Mouse (Mus musculus) thymus, postnatal 14 days (tissue): ENCODE results near the gene Gstt3.
"Not testable (repeated sequence)": the region's sequence is repeated elsewhere in the genome, so short reads cannot be mapped to it uniquely, and the experiment has no call there.

Experiments used
- DNase-seq: peaks from one replicate; pipeline ENCODE4 v3.0.0; 2021

Gene Gstt3

DNA sequence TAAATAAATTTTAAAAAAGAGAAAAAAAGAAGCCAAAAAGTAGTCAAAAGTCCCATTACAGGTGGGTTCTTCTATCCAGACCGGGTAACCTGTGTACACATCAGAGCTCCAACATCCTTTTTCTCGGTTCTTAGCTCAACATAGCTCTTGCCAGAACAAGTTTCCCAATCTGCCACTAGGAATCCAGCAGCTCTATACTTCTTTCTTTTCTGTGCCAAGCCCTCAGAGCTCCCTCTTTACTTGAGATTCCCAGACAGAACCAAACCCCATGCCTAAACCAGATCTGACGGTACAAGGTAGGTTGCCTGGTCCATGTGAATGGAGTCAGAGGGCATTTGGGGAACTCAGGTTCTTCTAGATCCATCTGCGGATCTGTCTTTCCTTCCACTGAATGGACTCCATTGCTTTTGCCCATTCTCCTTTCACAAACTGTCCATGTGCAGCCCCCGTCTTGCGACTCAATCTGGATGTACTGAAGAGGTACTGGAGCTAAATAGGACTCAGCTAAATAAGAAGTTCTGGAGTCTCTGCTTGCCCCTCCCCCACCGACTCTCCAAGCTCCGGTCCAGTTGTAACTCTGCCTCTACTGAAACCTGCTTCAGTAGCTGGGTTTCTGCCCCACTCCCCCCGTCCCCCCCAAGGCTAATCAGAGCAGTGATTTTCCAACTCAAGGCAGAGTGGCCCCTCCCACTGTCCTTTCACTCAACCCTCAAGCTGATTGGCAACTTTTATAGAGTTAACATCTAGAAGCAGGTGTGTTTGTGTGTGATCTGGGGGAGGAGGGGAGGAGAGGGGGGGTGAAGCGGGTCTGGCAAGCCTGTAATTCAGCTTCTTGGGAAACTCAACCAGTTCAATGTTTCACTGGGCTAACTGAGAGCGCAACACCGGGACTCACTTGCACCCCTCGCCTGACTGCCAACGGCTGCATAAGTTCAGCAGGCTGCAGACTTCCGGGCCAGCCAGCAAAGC, 1.7 kb downstream of the Gstt3 start:
- DNase-seq, result peak; percentile 21

DNA sequence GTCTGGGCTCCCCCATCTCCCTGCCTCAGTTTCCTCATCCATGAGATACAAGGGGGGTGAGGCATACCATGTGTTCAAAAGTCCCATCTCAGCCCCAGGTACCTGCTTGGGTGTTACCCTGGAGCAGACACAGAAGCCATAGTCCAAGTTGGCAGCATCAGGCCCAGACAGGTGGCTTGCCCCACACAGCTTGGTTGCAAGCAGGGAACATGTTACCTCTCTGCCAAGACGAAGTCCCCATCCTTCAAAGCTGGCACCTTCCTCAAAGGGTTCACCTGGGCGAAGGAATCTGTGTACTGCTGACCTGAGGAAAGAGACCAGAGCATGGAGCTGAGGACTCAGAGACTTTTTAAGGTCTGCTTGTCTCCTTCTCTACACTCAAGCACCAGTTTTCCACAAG, 3.3 kb downstream of the Gstt3 start:
- DNase-seq, result no peak

DNA sequence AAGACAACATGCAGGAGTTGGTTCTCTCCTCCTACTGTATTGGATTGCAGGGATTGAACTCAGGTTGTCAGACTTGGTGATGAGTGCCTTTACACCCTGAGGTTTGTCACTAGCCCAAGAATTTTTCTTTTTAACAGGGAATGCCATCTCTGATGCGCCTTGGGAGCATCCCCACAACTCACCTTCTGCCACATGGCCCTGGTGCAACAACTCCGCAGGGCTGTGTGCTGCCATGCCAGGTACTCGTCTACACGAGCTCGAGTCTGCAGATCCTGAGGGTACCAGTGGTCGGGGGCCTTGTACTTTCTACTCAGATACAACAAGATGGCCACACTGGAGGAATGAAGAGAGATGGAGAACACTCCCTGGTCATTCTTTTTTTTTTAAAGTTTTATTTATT, 4.7 kb downstream of the Gstt3 start:
- DNase-seq, result no peak

DNA sequence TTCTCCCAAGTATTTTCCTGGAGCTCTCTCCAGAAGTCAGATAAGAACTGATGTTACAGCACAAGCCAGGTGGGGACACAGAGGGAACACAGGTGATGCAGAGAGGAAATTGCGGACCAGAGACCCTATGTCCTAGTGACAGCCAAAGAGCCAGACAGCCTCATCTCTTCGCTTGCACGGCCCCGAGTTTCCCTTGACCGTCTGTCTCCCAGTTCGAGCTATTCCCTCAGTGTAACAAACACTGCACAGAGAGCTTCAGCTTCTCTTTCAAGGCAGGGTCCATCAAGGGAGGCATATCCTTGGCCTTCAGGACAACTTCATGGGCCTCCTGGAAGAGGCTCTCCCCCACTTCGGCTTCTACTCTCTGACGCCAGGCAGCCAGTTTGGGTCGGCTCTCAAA, 6.6 kb downstream of the Gstt3 start:
- no peak for DNase-seq

DNA sequence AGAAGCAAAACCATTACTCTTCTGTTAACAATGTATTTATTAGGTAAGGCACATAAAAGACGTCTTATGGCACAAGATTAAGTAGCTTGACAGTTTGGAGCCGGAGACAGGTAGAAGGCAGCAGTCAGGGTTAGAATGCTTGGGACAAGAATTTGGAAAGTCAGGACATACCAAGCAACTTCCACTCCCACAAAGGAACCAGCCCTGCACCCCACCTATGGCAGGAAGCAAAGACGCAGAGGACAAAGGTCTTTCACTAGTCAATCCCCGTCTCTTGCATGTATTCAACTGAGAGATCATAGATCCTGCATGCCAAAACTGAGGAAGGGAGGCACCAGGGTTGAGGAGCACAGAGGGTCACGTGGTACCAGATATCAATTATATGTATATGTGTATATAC, 7.1 kb downstream of the Gstt3 start:
- no peak for DNase-seq

DNA sequence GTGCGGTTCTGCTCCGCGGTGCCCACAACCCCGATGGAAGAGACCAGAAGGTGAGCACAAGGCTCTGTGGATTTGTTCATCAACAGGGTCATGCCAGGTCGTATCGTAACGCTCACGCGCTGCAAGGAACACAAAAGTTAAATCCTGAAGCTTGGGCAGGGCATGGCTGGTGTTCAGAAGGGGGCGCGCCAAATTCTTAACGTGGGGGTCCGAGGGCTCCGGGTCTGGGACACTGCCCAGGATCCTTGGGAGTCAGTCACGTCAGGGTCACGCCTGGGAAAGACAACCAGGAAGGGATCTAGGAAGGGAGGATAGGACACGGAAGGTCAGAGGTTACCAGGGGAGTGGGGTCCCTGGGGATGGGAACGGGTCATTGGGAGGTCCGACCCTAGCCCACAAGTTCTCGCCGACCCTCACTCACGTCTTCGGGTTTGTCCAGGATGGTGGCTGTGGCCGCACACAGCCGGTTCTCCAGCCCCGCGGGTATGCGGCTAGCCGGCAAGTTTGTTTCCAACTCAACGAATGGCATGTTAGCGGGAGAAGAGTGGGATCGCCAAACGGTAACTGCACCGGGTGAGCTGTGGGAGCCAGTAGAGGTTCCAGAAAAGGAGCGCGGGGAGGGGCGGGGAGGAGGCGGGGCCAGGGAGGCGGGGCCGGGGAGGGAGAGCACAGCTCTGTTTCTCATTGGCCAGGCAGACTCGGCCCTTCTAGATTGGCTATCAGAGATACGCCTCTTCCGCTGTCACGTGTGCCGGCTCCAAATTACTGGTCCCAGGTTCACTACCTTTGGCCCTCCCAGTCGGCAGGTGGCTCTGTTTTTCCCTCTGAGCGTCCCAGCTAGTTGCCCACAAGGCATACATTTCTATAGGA, 8.2 kb downstream of the Gstt3 start, which contains the start of gene Ddt:
Gene Ddt (minus strand): TSS at position 620 of the 870 bp plus-strand sequence.
- peak; percentile 90 for DNase-seq

DNA sequence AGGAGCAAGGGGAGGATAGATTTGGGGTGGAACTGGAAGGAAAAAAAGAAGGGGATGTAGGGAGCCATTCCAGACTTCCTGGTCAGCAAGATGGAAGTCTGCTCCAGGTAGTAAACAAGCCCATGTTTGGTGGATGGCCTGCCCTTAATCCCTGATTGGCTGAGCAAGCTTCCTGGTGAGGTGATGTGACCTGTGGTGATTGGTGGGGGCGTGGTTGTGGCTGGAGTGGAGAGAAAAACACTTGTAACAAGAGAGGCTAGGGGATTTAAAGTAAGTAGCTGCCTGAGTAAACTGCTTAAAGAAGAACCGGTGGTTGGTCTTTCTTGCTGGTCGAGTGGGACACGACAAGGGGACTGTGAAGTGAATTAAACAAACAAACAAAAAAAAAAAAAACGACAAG, 13.5 kb downstream of the Gstt3 start:
- not testable (repeated sequence) for DNase-seq

DNA sequence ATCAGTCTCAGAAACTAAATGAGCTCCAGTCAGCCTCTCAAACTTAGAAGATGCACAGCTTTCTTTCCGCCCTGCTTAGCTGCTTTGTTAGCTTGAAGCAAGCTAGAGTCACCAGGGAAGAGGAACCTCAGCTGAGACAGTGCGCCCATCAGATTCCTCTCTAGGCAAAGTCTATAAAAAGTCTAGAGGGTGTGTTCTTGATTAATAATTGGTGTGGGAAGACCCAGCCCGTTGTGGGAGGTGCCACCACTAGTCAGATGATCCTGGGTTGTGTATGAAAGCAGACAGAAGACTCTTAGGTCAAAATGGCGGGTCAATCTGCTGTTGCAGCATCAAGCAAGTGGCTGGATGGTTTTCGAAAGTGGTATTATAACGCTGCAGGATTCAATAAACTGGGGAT, 14.4 kb downstream of the Gstt3 start:
- no peak for DNase-seq

DNA sequence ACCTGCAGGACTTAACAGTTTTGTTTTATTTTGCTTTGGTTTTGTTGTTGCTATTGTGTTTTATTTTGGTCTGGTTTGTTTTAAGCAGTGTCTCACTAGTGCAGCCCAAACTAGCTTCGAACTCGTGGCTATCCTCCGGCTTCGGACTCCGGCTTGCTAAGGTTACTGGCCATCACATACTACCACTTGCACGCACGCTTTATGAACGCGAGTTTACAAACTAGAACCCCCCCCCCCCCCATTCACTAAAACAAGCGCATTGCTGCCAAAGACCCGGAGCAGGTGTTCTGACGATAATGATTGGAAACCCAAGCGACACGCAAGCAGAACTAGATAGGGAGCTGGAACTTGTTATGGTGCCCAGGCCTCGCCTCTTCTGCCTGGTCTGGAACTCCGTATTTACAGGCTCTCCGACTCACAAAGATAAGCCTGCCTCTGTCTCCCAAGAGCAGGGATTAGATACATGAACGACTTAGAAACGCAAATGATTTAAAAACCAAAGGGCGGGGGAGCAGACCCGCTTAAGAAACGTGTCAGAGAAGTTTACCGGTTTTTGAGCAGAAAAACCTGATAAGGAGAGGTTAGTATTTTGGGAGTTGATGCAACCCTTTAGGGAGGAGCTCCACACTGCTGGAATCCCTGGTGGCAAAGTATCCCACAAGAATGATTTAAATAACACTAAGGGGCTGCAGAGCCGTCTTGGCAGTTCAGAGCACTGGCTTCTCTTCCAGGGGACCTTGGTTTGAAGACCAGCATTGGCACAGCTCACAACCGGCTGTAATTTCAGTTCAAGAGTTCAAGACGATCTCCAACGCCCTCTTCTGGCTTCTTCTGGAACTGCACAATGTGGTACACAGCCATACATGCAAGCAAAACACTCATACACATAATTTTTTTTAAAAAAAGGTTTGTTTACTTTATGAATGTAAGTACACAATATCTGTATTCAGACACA, 16.4 kb downstream of the Gstt3 start:
- DNase-seq, result peak; percentile 77

DNA sequence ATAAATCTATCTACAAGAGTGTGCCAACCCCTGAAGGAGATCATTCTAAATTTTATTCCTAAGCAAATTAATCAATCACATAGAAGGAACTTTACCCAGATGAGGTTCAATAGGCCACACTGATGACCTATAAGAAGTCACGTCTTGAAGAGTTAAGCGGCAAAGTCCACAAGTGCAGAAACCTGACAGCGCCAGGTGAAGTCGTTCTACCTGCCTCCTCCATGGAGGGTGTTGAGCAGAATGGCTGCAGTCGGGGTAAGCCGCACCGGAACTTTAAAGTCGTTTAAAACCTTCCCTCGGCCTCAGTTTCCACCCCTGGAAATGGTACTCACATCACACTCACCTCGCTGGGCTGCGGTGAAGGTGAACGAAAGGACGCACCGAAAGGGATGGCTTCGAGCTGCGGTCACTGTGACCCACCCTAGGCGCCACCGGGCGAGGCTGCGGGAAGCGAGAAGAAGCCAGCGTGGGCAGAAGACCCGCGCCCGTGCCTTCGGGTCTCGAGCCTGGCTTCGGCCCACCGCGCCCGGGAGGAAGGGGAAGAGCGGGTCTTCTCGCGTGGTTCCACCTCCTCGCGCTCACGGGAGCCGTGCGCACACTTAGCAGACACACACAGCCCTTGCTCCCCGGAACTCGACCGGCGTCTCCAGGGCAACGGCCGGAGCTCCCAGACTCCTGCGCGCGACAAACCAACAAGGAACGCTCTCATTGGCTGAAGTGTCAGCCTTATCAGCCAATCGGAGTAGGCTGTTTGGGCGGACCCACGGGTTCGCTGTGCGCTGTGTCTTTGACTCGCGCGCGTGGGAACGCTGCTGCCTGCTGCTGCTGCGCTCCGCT, 17.3 kb downstream of the Gstt3 start, which contains the start of gene Cabin1:
Gene Cabin1 (minus strand): TSS at position 660 of the 837 bp plus-strand sequence.
- peak; percentile 97 for DNase-seq

DNA sequence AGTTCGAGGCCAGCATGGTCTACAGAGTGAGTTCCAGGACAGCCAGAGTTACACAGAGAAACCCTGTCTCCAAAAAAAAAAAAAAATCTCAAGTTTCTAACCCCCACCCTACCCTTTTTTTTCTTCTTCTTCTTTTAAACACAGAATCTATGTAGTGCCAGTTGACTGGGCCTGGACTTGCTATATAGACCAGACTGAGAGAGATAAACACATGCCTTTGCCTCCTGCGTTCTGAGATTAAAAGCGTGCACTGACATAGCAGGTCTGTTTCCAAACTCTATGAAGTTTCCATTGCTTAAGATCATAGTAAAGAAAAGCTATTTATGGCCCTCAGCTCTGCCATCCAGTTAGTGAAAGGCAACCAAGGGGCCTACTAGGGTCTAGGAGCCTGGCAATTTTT, 18.8 kb downstream of the Gstt3 start:
- DNase-seq, result no peak

DNA sequence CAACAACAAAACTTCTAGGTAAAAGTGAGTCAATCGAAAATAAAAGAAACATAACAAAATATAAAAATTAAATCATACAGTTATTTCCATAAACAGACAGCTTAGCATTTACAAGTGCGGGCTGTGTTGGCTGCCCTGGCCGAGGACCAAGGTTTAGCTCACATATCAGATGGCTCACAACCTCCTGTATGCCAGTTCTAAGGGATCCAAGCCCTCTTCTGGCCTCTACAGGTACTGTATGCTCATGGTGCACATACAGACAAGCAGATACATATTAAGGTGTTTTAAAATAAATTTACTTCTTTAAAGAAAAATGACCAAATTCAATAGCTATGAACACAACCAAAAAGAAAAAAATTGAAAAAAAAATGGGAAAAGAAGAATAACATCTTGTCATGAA, 20.9 kb downstream of the Gstt3 start:
- no peak for DNase-seq

DNA sequence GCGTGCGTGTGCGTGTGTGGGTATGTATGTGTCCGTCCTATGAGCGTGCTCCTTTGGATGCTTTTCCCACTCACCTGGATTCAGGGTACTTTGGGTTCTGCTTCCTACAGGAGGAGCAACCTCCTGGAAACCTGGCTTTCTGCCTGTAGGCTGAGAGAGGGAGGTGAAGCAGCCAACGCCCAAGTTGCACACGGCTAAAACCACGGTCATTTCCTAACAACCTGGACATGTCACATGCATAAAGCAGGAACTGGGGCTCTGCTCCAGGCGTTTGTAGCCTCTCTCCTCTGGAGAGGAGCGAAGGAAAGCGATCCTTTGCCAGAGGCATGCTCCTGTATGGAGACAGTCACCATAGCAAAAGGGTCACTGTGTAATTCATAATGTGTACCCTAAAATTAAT, 24.5 kb downstream of the Gstt3 start:
- no peak for DNase-seq

DNA sequence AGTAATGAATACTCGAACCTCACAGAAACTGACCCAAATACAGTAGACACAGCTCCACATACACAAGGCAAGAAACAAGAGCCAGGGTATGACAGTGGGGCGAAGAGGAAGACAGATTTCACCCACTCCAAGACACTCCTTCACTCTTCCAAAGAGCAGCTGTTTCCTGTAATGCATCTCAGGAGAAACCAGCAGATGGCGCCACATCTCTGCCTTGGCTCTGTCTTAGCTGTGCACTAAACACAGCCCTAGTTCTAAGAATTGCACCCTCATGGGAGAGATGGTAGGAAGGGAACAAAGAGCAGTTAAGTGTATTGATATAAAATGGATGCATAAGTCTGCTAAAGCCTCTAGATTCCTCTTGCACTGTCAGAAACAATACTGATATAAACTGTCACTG, 37.2 kb downstream of the Gstt3 start:
- DNase-seq, result peak; percentile 81

DNA sequence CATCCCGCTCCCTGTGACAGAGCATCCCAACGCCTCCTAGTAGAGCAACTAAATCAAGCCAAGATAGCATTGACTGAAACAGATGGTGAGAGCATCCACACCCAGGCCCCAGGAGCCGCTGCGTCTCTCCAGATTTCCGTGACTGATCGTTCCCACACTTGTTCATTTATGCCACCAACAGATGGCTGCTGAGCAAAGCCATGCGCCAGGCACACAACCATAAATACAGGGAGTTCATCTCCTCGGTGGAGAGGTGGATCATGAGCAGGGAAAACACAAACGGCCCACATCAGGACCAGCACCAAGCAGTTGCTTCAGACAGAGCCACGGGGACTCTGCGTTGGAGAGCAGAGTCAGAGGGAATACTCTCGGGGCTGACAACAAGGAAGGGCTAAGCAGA, 37.8 kb downstream of the Gstt3 start:
- no peak for DNase-seq

DNA sequence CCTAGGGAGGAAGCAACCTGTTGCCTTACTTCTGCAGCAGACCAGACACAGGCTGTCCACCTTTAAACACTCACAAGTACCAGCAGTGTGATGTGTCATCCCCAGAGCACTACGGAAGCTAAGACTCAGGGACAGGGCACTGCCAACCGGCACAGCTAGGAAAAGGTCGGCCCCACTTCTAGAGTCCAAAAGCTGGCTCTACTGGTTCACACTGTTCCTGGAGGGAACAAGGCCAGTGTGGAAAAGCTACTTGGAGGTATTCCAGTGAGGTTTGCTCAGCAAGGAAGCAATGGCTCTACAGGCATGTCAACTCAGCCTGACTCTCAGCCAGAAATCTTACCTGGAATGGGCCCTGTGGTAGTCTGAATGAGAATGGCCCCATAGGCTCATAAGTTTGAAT, 40.3 kb downstream of the Gstt3 start:
- DNase-seq, result no peak

DNA sequence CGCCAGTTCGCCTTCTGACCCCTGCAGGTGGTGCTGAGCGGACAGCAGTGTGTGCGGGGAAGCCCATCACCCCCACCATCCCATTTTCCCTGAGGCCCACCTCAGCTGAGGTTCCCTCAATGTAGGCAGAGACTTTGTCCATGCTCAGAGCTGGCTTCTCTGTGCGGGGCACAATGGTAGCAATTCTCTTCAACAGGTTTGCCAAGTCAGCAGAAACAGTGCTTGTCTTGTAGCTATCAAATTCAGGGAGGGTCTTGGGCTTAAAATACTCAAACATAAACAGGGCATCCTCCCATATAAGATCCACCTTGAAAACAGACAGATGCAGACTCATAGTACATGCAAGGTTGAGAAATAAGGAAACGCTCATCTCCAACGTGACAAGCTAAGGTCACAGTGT, 55.8 kb downstream of the Gstt3 start:
- DNase-seq, result no peak
